Mouse (Mus musculus): ENCODE measurements around the gene Cryba4.

The Cryba4 gene

DNA sequence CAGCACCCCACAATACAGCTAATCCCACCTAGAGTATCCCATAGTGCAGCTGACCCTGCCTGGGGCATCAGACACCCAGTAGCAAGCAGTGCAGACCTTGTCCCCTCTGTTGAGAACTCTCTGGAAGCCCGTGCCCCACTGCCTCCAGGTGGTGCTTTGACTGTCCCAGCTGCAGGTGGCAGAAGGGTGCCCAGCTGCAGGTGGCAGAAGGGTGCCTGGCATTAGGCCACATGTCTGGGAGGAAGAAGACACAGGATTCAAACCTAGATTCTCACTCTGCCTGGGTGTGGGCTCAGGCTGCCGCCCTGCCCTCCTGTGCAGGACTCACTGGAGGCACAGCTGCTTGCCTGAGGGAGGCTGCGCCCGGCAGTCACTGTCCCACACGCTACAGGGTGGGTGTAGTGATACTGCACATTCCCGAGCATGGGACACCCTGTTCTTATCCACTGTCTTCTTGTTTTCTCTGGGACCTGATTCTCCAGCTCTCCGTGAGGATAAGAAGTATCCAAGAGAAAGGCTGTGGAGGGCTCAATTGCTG, 33.3 kb upstream of the Cryba4 start:
- DNase-seq = no peak

GRCm38 (mm10) chr5:112284203-112284582, 31.9 kb upstream of the Cryba4 start:
- DNase-seq = no peak

DNA sequence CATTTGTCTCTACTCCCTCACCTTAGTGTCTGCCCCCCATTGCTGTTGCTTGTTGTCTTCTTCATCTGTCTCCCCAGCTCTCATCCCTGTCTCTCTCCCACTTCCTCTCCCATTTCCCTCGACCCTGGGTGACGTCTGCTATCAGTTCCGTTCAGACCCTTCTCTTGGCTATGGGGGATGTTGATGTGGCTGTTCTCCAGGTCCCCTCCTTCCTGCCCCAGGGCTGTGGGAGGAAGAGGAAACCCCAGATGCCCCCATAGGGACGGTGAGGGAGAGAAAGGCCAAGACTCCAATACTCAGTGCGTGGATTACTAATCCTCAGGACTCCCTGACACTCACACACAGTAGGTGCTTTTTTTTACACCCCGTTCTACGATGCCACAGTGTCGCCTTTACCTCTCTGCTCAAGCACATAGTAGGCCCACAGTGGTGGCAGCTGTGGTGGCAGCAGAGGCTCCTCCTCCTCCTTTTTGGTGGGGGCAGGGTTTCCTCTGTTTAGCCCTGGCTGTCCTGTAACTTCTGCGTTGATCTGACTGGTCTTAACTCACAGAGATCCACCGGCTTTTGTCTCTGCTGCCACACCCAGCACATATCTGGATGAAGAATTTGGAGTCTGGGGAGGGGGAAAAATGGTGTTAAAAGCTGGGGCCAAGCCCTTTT, 31.4 kb upstream of the Cryba4 start:
- no peak for DNase-seq

- no peak for DNase-seq
Measured at GRCm38 (mm10) chr5:112282780-112283482, 30.6 kb upstream of the Cryba4 start.

DNA sequence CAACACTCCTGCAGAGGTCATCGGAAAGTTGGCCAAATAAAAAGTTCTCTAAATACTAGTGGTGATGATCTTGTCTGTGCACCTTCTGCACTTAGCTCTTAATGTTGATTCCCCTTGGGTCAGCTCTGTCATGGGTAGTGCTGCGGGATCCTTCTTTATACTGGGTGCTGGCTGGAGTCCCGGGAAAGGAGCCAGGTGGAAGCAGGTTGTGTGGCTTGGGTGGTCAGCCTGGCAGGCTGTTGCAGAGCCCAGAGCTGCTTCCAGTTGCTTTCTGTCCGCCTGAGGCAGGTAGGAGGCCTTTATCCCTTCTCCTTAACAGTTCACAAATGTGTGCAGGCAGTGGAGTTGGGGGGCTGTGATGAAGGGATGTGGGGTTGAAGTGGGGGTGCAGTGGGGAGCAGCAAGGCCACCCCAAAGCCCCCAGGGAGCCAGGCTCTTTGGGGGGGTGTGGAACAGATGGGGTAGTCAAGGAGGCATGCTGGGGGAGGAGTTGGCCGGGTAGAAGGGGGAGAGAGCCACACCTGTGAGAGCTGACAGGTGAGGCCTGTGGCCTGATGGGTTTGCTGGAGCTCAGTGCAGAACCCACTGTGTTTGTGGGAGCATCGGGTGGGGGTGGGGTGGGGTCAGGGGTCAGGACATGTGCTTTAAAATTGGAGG, 29.9 kb upstream of the Cryba4 start:
- DNase-seq = no peak

- DNase-seq = no peak
Measured at GRCm38 (mm10) chr5:112281676-112282075, 29.4 kb upstream of the Cryba4 start.

DNA sequence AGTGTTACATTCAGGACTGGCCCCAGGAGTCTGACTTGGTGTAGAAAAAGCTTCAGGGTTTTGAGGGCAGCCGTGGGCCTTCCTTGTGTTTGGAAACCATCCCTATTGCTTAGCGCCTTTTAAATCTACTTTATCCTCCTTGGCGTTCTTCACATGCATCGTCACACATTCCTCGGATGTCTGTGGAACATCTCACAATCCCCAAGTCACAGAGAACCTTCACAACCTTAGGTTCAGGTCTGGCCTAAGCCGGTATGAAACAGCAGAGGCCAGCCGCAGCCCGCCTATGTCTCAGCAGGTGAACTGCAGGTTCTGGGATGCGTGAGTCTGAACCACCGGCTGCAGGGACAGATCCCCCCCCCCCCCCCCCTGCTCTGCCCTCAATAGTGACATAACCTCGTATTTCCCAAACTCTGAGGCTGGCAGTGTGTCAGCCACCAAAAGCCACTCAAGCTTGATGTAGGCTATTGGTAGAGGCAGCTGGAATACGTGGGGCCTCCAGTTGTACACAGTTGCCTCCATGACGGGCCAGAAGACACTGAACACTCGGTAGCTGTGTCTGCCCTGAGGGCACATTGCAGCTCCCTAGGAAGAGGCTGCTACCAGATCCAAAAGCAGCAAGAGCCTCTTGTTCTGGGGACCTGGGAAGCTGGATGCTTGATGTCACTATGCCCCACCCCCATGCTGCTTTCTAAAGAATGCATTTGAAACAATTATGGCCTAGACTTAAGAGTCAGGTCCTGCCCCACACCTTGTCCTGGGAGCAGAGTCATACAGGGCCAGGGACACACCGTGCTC, 28.7 kb upstream of the Cryba4 start:
- no peak for DNase-seq

- no peak for DNase-seq
Measured at GRCm38 (mm10) chr5:112280151-112280550, 27.8 kb upstream of the Cryba4 start.

DNA sequence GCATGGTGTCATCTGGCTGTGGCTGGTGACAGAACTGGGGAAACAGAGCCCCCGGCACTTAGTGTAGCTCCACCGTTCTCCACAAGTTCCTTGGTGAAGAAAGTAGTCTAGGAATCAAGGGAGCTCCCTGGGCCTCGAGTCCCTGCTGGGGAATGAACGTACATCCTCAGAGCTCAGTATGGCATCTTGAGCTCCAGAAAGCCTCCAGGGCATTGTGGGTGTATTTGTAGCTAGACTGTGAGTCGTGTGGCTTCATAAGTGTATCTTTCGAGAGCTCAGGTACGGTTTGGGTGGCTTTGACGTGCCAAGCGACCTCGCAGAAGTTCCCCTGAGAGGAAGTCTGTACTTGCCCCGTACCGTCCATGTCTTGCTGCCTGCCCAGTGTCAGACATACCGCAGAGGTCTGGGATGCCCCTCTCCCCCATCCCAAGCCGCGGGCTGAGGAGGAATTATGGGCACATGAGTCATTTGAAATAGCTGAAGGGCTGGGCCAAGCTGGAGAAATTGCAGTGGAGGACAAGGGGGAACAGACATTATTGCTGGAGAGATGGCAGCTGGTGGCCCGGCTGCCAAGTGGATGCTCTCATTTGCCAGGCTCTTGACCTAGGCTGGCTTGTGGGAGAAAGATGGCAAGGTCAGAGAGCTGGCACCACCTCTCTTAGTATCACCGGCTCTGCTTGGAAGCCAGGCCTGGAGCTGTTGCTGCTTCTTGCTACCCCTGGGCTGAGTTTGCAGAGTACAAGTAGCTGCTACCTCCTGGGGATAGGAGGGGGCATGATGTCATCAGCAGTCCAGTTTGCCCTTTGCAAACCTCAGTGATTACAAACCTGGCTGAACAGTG, 27.1 kb upstream of the Cryba4 start:
- no peak for DNase-seq

GRCm38 (mm10) chr5:112277906-112278470, 25.7 kb upstream of the Cryba4 start:
- DNase-seq = no peak

DNA sequence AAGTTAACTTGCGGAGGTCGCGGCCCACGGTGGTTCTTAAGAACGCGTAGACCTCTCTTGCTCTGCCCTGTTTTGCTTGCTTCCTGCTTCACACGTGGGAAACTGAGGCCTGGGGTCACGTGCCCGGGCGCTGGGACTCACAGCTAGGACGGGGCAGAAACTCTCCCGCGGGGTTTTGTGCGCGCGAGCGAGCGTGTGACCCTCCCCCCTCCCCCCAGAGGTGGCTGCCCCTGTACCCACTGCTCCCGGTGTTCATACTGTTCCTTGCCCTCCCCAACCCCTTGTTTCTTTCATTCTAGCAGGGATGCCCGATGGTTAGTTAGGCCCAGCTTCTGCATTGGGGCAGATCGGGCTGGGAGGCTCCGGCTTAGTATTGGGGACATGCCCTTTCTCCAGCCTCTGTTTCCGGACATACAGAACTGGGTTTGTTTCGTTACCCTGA, 24.6 kb upstream of the Cryba4 start:
- DNase-seq = no peak

- peak; percentile 100 for DNase-seq
Measured at GRCm38 (mm10) chr5:112276267-112276873, 24.1 kb upstream of the Cryba4 start, which contains the start of gene Tpst2. Gene Tpst2, plus strand, starts transcription at chr5:112276691.

- no peak for DNase-seq
Measured at GRCm38 (mm10) chr5:112275021-112275804, 22.9 kb upstream of the Cryba4 start.

DNA sequence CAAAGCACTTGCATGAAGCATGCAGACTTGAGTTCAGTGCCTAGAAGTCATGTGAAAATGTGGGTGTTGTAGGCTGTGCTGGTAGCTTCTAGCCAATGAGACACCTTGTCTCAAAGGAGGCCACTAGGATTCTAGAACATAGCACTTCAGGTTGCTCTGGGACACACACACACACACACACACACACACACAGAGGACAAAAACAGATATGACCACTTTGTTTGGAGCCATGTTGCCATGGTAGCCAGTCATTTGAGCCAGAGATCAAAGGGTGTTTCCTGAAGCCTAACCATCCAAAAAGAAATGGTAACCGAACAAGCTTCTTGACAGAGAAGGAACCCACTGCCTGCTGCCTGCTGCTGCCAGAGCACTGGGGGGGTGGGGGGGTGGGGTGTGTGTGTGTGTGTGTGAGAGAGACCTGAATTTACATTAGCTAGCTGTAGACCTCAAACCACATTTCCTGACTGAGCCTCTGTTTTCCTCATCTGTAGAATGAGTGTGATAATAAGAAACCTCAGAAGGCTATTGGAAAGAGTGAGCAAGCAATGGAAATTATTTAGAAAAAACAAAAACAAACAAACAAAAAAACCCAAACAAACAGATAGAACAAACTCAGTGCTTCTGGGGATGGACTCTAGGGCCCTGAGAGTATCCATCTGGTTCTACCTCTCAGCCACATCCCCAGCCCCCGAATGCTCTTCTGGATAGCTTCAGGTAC, 21.6 kb upstream of the Cryba4 start:
- no peak for DNase-seq

- no peak for DNase-seq
Measured at GRCm38 (mm10) chr5:112272934-112273333, 20.6 kb upstream of the Cryba4 start.

GRCm38 (mm10) chr5:112270764-112271541, 18.6 kb upstream of the Cryba4 start:
- DNase-seq = peak in 1 of 2 experiments; percentile 53

- peak in 1 of 2 experiments; percentile 48 for DNase-seq
Measured at GRCm38 (mm10) chr5:112266011-112266777, 13.9 kb upstream of the Cryba4 start.

GRCm38 (mm10) chr5:112265515-112265914, 13.2 kb upstream of the Cryba4 start:
- DNase-seq = peak in 1 of 2 experiments; percentile 58
